In the genomic region with DNA sequence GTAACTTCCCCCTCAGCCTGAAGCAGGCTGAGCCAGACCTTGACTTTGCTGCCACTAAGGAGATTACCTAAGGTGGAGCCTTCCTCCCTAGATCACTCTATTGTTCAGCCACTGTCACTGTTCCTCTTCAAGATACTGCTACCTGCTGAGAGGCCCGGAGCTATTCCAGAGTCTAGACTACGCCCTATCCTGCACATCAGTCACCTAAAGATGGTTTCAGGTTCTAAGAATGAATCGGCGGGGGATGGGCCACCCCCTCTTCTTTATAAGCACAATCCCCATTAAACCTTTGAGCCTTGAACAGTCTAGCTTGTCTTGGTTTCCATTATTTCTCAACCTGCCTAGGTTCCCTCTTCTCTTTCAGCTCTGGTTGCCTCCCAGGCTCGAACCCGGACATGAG, we compare ENCODE assay signal across 1 mouse cellular context. TPM values are rescaled to one million over a fixed set of nuclear protein-coding genes. Genes with fewer than 3 reads are reported as not detected.
"Had no signal": no experiment of that assay in that cellular context is flagged by ENCODE, and none has a peak within 500 bp of the region (broad histone marks: within the 10 kb centered on the region; RNA-seq: fewer than 3 reads in every experiment).

No protein-coding gene starts in this region.

RNA-seq across cellular contexts. Expression of gene Slc4a10, which starts 45.0 kb away (rescaled TPM):
- polyA plus RNA-seq: erythroblast, embryonic 14.5 days had no signal
